Mouse (Mus musculus) c-Kit-positive CD71-positive TER-119-positive erythroid progenitor cells, embryonic 14.5 days (primary cell): ENCODE measurements around the gene Lasp1.
A peak's percentile ranks its signal among the peaks of the same experiment; 100 is the strongest.

Experiments
- DNase-seq: peaks from one replicate; pipeline ENCODE4 v3.0.0-alpha.2; 2013; ENCODE audit warnings: low spot score

Gene Lasp1

DNA sequence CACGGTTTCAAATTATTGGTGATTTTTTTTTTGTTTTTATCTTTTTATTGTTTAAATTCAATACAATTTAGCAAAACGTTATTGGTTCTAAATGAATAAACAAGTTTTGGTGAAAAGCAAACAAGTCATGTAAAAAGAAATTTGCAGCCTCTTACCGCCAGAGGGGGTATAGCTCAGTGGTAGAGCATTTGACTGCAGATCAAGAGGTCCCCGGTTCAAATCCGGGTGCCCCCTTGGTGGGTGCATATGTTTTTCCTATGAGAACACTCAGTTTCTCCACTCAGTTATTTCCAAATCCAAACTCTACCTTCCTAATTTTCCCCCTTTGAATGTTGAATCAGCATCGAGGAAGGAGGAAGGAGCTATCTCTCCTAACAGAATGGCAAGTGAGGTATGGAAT, 1.9 kb upstream of the Lasp1 start:
- peak; percentile 62 for DNase-seq

- no peak for DNase-seq
These were observed 1.3 kb upstream of the Lasp1 start for GRCm38 (mm10) chr11:97797369-97798082.

DNA sequence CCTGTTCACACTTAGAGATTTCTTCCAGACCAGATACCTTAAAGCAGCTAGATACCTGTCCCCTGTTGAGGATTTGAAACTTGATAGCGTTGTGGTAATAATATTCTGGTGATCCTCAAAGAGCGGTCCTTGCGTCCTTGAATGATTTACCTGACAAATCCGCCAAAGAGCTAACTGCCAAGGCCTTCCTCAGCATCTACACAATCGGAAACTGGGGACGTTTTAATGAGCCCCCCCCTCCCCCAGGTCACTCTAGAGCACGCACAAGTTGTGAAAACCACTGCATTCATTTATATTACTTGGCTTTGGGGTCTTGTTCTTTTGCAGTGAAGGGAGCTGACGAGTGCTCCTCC, 741 bp upstream of the Lasp1 start:
- no peak for DNase-seq

- DNase-seq, result no peak
These were observed 570 bp downstream of the Lasp1 start for GRCm38 (mm10) chr11:97799146-97799993.

GRCm38 (mm10) chr11:97799994-97800690, 1.3 kb downstream of the Lasp1 start:
- no peak for DNase-seq

- DNase-seq, result no peak
These were observed 2.0 kb downstream of the Lasp1 start for GRCm38 (mm10) chr11:97800691-97801408.

GRCm38 (mm10) chr11:97801409-97802193, 2.8 kb downstream of the Lasp1 start:
- DNase-seq, result no peak

- DNase-seq, result no peak
These were observed 3.3 kb downstream of the Lasp1 start for GRCm38 (mm10) chr11:97802194-97802470.

DNA sequence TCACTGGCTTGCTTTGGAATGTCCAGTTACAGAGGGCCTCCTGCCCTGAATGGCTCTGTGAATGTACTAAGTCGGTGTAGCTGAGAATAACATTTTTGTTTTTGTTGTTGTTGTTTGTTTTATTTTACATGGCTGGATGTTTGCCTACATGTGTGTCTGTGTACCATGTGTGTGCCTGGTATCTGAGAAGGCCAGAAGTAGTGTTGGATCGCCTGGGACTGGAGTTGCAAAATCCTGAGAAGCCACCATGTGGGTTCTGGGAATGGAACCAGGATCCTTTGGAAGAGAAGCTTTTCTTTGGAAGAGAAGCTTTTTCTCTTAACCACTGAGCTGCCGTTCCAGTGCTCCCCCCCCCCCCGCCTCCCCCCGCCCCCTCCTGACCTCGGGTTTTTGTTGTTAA, 3.7 kb downstream of the Lasp1 start:
- DNase-seq, result no peak

DNA sequence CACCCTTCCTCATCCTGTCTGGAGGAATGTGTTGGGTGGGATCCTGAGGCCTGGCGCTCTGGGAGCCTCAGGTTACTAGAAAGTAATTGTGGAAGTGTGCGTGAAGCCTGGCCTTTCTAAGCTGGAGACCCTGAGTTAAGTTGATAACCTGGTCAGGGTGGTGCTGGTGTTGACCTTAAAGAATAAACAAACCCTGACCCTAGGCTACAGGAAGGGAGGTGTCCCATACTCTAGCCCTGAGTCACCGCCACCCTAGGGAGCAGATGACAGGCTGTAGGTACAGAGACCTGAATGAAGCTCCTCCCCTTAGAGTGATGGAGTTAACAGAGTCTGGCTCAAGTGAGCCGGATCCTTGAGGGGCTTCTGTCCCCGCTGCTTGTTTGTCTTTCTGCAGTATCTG, 5.0 kb downstream of the Lasp1 start:
- DNase-seq, result no peak

DNA sequence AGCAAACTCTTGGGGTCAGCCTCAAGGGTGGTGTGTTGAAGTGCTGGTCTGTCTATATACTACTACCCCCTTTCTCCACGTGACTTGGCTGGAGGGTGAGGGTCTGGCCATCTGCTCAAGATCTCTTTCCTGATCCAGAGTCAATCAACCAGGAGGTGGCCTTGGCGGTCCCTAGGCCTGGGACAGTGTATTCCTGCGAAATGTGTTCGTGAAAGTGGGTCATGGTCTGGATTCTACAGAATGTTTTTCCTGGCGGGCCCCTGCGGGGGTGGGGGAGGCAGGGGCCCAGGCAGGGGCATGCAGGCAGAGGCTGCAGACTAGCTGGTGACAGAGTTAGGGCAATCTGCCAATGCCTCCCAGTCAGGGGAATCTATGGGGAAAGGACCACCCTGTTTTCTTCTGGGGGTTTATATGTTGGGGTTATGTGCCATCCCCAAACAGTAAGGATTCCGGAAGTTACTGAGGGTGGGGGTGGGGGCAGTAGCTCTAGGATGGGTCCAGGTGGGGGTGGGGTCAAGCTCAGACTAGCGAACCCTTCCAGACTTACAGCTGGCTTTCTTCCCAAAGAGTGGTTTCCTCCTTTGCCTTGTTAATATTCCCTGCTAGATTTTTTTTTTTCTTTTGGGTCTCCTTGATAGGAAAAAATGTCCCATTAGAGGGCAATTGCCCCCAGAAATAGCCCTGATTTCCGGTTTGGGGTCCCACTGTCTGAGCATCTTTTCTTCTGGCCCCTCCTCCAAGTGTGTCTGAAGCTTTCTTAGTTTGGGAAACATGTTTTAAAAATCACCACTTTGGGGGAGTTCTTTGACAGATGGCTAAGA, 6.3 kb downstream of the Lasp1 start:
- DNase-seq, result no peak

- DNase-seq, result no peak
These were observed 7.1 kb downstream of the Lasp1 start for GRCm38 (mm10) chr11:97805662-97806612.

DNA sequence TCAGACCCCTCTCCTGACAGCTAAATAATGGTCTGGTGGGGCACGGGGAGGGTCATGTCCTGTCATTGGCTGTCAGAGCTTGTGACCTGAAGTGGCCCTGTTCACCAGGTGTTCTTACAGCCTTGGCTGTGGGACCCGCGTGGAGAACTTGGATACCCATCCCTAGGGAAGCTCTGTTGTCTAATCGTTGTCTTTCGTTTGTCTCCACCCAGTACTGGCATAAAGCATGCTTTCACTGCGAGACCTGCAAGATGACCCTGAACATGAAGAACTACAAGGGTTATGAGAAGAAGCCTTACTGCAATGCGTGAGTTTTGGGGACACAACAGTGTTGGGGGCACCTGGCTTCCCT, 7.8 kb downstream of the Lasp1 start:
- DNase-seq, result no peak

GRCm38 (mm10) chr11:97807626-97808025, 8.8 kb downstream of the Lasp1 start:
- DNase-seq, result no peak

- DNase-seq, result no peak
These were observed 9.3 kb downstream of the Lasp1 start for GRCm38 (mm10) chr11:97808093-97808492.

GRCm38 (mm10) chr11:97808621-97809234, 9.9 kb downstream of the Lasp1 start:
- no peak for DNase-seq

- DNase-seq, result no peak
These were observed 10.7 kb downstream of the Lasp1 start for GRCm38 (mm10) chr11:97809235-97810121.

- DNase-seq, result no peak
These were observed 11.6 kb downstream of the Lasp1 start for GRCm38 (mm10) chr11:97810356-97810755.
